Mouse (Mus musculus) brain, embryonic 14.5 days (tissue): ENCODE measurements around the gene A630023A22Rik. TPM values are rescaled to one million over a fixed set of nuclear protein-coding genes. Genes with fewer than 3 reads are reported as not detected.

Experiments used
- DNase-seq: peaks from one replicate; pipeline ENCODE4 v3.0.0-alpha.2; 2011; ENCODE audit warnings: low read depth
- CTCF ChIP-seq: fragments of 200-500 bp; IDR thresholded peaks from 2 replicates; pipeline ENCODE4 v1.5.1; 2012; ENCODE audit warnings: inconsistent platforms, mild to moderate bottlenecking, moderate library complexity, borderline replicate concordance; ENCODE audit not compliant: insufficient read depth, insufficient read length; ENCODE audit errors: extremely low read depth
- POLR2A ChIP-seq: fragments of 200-500 bp; IDR thresholded peaks from 2 replicates; pipeline ENCODE4 v1.6.1; 2012; ENCODE audit warnings: mild to moderate bottlenecking, inconsistent platforms, borderline replicate concordance; ENCODE audit not compliant: poor library complexity, insufficient read depth, insufficient read length, severe bottlenecking; ENCODE audit errors: extremely low read depth
- polyA plus RNA-seq: library from polyadenylated mRNA; depleted of rRNA; stranded (reverse); fragments of >200 nt; gene quantifications from 2 replicates; pipeline ENCODE4 v1.2.3, GENCODE M21; 2012; rRNA removed

The A630023A22Rik gene
- not detected in 2 replicates for polyA plus RNA-seq

- DNase-seq, result peak; percentile 8
- TF ChIP-seq CTCF, result no peak
- no peak for TF ChIP-seq POLR2A
Measured at GRCm38 (mm10) chr14:34102601-34103000, at the start of gene A630023A22Rik. A630023A22Rik (minus strand) TSS chr14:34102754.

GRCm38 (mm10) chr14:34152342-34152741 is 49.8 kb upstream of the A630023A22Rik start, which contains the start of gene Npy4r:
Npy4r (minus strand) TSS chr14:34152489.
- TF ChIP-seq POLR2A (no peak), CTCF (no peak)
- peak; percentile 34 for DNase-seq

- DNase-seq, result no peak
- TF ChIP-seq CTCF (no peak), POLR2A (no peak)
Measured at GRCm38 (mm10) chr14:34142915-34143314, 40.4 kb upstream of the A630023A22Rik start.

GRCm38 (mm10) chr14:34142316-34142715 is 39.8 kb upstream of the A630023A22Rik start:
- DNase-seq, result no peak
- no peak for TF ChIP-seq CTCF

GRCm38 (mm10) chr14:34139671-34140664 is 37.4 kb upstream of the A630023A22Rik start:
- TF ChIP-seq POLR2A (no peak), CTCF (no peak)
- peak; percentile 92 for DNase-seq

GRCm38 (mm10) chr14:34135391-34135790 is 32.8 kb upstream of the A630023A22Rik start:
- DNase-seq, result no peak
- TF ChIP-seq POLR2A (no peak), CTCF (no peak)

- no peak for DNase-seq
- TF ChIP-seq CTCF (no peak), POLR2A (no peak)
Measured at GRCm38 (mm10) chr14:34131216-34131615, 28.7 kb upstream of the A630023A22Rik start.

- DNase-seq, result no peak
- TF ChIP-seq CTCF, result no peak
- TF ChIP-seq POLR2A, result no peak
Measured at GRCm38 (mm10) chr14:34121691-34122090, 19.1 kb upstream of the A630023A22Rik start.

GRCm38 (mm10) chr14:34120923-34121351 is 18.4 kb upstream of the A630023A22Rik start:
- TF ChIP-seq POLR2A (no peak), CTCF (no peak)
- DNase-seq, result no peak

- no peak for TF ChIP-seq POLR2A
- TF ChIP-seq CTCF, result no peak
- no peak for DNase-seq
Measured at GRCm38 (mm10) chr14:34120016-34120910, 17.7 kb upstream of the A630023A22Rik start.
